Mouse (Mus musculus) brain, adult 2 months (tissue): ENCODE measurements around the gene Rad51d.
A peak's percentile ranks its signal among the peaks of the same experiment; 100 is the strongest.
"Not testable (repeated sequence)": the region's sequence is repeated elsewhere in the genome, so short reads cannot be mapped to it uniquely, and the experiment has no call there.

Experiments used
- DNase-seq: peaks from one replicate; pipeline ENCODE4 v3.0.0; 2011; ENCODE audit warnings: low read depth, low spot score

The Rad51d gene

DNA sequence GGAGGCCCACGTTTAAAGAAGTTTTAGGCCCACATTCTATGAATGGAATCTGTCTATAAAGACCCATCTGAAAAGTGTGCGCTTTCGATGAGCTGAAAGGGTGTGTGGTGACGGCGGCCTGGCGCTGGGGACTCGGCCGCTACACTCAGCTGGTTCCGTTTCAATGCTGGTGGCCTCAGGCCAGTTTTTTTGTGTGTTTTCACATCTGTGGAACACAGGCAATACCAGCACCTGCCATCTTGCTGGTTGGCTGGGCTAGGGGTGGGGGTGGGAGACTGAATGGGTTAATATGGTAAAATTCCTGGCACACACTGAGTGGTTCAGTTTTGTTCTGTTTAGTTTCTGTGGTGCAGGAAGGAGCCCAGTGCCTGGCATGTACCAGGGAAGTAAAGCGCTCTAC is 34.4 kb downstream of the Rad51d start:
- peak; percentile 48 for DNase-seq

DNA sequence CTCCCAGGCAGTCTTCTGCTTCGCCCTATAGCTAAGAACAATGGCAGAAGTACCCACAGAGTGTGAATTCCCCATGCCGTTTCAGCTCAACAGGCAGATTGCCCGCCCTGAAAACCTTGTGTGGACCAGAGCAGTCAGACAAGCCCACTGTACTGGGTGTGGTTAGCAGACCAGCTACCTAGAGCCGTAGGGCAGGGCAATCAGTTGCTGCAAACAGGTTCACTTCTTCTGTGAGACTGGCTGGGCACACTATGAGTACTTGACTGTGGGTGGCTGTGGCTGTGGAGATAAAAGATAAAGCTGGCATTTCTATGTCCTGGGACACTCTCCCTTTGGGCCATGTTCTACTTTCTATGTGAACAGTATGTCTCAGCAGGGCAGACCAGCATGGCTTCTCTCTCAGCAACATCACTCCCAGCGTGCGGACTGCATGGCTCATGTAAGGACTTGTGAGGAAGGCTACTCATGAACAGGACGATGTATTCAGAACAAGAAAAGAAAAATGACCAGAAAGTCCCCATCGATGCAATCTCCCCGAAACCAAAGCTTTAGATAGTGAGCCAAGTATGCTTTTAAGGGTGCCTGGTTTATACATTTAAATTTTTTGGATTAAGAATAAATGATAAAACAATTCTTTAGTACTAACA is 35.0 kb downstream of the Rad51d start:
- DNase-seq = no peak

DNA sequence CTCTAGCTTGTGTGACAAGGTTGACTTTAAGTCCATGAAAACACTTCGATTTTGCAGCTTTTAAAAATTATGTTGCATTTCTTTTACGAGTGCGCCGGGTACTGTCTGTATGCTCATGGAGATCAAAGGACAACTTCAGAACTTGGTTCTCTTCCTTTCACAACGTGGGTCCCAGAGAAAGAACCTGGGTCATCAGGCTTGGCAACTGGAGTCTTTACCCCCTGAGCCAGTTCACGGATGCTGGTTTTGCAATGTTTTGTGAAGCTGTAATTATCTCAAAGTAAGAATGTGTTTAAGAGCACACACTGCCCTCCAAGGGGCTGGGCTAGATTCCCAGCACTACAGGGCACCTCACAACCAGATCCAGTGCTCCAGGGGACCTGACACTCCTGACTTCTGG is 36.3 kb downstream of the Rad51d start:
- no peak for DNase-seq

DNA sequence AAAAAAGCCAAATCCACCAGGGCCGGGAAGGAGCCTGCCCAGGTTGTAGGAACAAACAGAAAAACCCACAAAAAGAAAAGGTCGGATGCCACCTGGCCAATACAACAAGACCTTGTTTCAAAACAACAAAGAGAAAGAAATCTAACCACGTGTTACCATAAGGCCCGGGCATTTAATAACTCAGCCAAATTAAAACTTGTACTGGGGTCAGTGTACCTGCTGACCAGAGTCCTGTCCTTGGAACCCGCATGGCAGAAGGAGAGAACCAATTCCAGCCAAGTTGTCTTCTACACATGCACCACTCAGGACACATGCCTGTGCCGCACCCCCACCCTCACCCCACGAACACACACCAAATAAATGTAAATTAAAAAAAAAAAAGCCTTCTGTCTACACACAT is 37.5 kb downstream of the Rad51d start:
- DNase-seq = no peak

DNA sequence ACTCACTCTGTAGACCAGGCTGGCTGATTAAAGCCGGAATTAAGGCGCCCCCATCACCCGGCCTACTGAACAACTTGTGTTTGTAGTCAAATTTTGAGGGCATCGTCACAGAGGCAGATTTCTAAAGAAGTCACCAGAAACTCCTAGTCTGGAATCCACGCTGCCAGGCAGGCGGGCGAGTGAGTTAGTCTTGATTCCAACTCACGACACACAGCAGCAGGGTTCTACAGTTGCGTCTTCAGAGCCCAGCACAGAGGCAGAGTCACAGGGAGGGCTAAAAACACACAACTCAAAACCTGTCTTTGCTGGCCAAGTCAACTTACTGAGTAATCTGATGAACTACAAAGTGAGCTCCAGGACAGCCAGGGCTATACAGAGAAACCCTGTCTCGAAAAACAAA is 37.9 kb downstream of the Rad51d start:
- no peak for DNase-seq

DNA sequence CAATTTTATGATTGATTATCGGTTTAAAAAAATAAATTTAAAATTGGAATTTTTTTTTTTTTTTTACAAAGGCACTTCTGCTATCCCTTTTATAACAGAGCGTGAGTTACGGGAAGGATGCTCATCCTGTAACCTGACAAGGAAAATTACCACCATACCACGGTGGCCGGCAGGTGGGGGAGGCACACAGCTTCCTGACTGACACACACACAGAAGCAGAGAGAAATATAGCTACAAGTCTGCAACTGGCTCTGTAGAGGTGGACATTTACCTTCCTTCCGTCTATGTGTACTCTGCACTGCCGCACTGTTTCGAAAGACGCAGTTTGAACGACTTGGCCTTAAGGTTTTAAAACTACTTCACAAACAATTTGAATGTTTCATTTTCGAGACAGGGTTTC is 38.3 kb downstream of the Rad51d start:
- DNase-seq = no peak

DNA sequence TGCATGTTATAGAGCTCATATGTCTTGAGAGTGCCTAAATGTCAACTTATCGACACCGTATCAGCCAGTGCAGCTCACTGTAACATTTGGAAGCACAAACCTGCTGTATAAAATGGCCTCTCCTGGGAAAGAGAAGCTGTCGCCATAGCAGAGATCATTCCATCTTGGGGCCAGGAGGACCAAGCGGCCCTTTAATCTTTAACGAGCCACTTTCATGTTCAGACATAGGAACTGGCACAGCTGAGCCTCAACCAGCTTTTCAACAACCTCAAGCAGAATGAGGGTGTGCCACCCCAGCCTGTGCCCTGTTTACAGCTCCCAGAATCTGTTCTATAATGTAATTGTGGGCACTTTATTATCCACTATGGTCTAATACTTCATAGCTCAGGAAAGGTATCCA is 40.2 kb downstream of the Rad51d start:
- no peak for DNase-seq

DNA sequence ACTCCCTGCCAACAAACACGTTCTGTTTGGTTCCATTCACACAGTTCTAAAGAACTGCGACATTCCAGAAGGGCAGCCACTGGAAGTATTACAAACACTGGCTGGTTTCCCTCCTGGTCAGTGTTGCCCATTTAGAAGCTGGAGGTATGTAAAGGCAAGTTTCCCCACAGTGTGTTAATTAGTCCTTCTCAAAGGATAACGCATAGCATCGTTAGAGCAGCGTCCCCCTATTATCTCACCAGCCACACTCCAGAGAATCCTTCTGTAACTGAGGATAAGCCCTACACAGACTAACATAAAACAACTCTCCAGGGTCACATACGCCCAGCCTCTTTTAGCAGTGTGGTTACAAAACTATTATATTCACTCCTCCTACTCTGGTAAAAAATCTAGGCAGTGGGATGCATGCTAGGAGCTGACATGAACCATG is 42.8 kb downstream of the Rad51d start:
- DNase-seq = no peak

DNA sequence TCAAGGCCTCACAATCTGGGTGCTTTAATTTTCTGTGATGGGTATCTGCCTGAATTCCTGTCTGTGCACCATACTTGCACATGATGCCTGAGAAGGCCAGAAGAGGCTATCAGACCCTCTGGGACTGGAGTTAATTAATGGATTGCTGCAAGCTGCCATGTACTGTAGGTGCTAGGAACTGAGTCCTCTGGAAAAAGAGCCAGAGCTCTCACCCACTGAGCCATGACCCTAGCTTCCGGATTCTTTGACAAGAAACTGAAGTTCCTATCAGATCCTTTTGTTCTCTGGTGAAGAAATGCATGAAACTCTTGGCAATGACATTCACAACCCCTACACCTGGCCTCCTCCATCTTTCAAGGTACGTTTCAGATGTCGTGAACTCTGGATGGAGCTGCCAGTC is 43.5 kb downstream of the Rad51d start:
- no peak for DNase-seq

DNA sequence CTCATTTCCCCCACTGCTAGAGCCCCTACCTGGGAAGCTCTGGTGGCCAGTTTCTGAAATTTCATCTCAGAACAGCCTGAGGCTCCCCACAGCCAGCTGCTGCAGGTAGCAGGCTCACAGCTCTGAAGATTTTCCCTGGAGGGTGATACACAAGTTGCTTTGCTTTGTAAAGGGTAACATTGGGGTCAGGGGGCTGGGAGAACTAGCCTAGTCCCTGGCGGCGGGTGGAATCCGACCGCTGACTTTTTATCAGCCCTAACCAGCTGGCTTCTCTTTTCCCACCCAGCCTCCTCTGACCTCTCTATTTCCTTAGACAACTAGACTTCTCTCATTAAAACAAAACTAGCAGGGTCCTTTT is 44.4 kb downstream of the Rad51d start:
- DNase-seq = no peak

DNA sequence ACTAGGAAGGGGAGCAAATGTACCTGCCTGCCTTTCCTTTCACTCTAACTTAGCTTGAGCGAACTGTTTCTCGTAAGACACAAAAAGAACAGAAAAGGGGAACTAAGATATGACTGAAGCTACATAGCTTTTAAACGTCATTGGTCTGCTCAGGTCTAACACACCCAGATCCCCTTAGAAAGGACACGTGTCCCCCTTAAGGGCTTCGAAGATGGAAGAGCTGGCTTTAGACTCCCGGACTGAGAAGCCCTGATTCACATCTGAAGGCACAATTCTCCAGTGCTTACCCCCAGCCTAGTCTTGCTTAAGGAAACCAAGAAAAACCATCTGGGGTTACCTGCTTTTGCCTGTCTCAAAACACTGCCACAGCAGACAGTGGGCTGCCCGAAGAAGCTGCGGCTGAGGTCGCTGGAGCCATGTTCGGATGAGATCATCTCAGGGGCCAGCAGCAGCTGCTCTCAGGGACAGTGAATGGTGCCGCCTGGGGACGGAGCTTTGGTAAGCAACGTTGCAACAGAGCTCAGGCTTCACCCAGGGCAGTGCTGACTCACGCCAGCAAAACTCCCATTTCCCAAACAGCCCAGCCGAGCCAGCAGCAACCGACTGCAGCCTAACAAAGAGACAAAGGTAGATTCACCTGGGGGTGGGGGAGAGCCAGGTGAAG is 44.9 kb downstream of the Rad51d start:
- DNase-seq = peak; percentile 91

DNA sequence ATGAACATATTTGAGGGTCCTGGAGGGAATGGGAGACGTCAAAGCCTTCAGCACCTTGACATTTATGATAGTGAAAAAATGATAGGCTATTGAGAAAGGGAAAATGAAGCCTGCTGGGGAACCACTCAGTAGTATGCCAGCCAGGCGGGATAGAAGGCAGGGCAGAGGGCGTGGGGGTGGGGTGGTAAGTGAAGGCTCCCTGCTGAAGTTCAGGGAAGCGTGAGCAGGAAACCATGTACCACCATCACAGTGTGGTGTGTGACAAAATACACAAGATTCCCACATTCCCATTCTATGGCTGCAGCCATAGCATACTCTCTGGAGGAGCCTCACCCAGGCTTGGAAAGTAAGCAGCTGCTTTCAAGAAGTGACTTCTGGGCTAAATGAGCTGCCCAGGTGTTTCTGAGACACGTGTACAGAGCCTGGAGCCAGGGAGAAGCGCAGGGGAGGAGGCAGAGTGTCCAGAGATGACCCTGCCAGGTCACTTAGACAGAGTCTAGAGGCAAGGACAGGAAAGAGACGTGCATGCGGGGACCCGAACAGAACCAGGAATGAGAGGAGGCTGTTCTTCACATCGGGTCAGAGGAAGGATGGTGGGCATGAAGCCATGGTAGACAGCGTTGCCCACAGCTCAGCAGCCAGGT is 45.5 kb downstream of the Rad51d start:
- no peak for DNase-seq

DNA sequence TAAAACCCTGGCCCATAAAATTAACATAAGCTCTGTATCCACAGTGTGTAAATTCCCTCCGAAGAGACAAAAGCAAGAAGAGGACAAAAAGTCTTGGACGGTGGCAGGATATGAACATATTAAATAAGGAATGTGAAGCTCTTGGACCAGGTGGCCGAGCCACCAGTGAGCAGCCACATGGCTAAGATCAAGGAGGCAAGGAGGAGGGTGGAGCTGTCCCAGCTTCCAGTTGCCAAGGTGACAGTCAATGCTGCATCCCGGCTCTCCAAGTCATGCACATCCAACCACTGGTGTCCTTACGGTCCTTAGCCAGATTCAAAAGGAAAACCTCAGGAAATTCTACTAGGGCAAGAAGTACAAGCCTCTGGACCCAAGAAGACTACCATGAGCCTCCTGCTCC is 51.9 kb downstream of the Rad51d start:
- DNase-seq = peak; percentile 54

DNA sequence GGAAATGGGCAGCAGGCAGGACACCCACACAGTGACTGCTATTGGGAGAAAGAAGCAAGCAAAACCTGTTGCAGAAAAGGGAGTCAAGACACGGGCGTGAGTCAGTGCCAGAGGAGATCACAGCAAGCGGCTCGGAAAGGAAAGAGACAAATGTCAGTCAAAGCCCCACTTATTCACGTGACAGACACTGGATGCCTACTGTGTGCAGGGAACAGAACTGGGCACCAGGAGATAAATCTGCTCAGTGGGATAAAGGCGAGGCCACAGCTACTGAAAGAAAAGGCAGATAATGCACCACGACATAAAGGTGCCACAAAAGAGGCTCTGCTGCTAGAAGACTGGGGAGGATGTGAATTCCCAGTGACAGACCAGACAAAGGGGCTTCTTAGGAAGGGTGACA is 52.6 kb downstream of the Rad51d start:
- no peak for DNase-seq

DNA sequence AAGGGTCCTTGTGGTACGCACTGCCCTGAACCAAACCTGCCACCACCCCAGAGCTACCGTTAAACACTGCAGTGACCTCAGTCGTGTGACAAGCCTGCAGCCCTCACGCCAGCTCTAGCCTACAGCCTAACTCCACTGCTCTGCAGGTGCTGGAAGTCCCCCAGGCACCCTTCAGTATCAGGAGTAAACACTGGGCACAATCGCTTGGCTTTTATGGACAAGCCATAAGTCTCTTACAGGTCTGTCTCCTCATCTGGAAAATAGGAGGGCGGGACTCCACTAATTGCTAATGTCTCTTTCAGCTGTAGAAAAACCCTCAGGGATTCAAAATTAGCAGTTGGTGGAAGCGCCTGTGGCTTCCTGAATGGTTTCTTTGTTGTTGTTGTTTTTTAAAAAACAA is 53.2 kb downstream of the Rad51d start:
- no peak for DNase-seq

DNA sequence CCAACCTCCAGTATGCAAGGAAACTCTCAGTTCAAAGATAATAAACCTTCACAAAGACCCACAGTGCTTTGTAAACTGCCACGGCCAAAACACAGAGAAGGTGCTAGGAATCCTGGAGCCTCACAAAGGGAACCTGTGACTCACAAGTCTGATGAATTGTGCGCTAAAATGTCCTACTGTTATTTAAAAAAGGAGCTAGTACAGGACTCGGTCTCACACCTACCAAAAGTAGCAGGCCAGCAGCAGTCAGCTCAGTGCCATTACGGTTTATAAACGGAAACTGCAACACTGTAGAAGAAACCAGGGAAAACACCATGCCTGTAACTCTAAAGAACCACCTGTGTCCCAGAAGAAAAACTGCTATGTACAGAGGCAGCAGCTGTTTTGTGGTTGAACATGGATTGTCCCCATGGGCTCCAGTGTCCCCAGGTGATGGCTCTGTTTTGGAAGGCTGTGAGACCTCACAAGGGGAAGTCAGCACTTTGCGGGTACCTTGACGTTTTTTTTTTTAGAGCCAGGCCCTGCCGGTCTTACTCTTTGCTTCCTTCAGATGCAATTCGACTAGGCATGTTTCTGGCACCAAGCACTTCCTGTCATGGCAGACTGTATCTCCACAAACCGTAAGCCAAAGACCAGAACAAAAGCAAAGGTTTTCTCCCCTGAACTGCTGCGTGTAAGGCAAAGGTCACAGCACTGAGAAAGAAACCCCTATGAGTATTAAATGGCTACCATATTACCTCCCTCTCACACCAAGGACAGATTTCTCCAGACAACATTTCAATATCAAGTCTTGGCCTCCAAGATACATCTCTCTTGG is 54.6 kb downstream of the Rad51d start:
- peak; percentile 36 for DNase-seq

DNA sequence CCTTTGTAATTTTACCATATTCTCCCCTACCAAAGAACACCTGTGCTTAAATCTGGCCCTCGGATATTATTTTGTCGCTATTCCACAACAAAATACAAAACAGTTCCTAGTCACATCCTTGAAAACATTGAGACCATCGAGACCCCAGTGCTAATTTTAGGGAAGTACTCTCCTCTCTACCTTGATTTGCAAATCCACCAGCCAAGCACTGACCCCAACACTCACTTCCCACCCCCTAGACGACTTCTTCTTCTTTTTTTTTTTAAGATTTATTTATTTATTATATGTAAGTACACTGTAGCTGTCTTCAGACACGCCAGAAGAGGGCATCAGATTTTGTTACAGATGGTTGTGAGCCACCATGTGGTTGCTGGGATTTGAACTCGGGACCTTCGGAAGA is 56.1 kb downstream of the Rad51d start:
- DNase-seq = not testable (repeated sequence)

DNA sequence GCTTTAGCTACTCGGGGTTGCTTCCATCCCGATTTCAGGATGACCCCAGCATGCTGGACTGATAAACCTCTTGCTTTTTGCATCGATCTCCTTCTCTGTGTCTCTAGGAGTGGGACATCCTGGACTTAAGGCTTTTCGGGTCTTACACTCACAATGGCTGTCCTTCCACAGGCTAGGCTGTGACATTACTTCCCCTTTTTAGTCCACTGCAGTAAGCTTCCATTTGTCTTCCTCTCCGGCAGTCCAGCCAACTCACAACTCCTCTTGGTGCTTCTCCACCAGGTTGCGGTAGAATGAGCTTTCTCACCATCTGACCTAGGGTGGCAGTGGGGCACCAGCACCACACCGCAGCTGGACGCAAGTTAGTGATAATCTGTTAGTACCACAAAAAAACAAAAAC is 56.5 kb downstream of the Rad51d start:
- no peak for DNase-seq

DNA sequence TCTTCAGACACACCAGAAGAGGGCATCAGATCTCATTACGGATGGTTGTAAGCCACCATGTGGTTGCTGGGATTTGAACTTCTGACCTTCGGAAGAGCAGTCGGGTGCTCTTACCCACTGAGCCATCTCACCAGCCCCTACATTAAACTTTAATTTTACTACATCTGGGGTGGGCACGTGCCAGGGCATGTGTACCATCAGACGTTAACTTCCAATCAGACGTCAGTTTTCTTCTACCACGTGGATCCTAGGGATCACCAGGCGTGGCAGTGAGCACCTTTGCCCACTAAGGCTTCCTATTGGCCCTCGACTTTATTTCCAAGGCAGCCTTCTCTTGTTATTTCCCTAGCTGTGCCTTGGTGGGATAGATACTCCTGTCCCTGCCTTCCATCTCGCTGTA is 58.0 kb downstream of the Rad51d start:
- DNase-seq = not testable (repeated sequence)

DNA sequence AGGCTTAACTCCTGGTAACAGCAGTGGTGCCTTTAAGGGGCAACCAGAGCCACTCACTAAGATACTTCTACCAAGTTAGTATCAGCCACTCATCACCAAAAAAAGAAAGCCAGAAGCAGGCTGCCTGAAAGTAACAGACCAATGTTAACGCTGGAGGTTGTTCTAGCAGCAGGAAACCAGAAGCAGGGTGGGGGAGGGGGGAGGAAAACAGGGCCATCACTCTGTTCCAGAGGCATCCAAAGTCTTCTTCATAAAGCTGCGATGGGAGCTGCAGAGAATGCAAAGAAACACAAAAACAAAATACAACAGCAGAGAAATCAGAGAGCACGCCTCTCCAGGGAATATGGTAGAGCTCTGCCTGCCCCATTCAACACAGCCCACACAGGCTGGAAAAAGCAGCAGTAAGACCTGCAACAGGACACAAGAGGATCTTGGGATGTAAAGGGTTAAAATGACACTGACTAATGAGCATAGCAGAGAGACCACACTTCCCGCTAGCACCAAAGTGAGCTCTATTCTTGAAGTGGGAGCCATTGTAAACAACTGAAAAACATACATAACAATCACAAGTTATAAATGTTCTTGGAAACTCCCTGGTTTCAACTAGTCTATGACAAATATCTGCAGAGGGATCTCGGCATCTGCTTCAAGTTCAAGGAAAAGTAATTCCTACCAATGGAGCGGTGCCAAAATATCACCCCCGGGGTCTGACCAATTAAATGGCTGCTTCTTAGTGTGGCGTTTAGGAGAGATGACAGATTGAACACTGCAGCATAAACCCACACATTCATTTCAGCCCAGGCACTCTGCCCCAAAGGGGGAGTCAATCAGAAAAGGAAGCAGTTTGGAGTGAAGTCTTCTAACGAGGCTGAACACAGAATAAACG is 59.2 kb downstream of the Rad51d start:
- DNase-seq = peak; percentile 47

DNA sequence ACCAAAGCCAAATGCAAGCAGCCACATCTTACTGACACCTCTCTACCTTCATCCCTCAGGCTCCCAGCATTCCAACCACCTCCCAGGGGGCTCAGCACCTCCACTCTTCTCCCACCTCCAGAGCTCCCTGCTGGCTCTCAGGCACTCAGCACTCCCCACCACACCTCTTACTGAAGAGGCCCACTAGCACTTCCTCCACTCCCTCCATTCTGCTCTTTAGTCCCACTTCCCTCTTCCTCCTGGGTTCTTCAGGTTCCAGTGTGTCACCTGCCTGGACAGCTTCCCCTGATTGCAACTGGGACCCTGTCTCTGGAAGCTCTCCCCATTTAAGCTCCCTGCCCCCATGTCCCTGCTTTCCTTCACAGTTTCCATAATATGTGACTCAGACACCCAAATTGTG is 63.6 kb downstream of the Rad51d start:
- no peak for DNase-seq
